In the genomic region with DNA sequence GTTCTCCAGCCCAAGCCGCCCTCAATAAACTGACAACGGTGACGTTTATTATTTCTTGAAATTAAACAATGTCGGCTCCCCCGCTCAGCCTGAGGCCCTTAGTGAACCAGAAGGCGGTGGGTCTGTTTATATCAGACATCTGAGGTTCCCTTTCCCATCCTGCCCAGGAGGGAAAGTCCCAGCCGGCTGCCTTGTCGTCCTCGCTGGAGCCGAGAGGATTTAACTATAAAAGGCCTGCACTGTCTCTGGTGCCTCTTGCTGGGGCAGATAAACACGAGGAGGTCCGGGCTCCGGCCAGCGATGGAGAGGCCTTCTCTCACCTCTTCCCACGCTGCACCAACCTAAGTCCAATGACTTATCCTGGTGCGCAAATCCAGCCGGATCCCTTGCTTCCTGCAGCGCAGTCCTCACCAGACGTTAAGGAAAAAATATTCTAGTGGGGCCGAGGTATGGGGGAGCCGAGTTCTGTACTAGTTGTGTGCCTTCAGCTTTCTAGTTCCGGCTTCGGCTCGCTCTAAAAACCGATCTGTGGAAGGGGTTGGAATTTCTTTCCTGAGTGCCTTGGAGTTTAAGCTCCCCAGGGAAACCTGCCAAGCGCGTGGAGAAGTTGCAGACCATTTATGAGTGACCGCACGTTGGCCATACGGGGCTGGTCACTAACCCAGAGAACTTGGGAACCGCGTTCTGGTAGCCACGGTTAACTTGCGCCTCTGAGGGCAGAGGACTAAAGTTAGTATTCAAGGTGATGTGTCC, we compare ENCODE assay signal across 10 mouse cellular contexts. TPM values are rescaled to one million over a fixed set of nuclear protein-coding genes. Genes with fewer than 3 reads are reported as not detected.
DNase-seq lines count a peak whose midpoint lies in the region; ATAC-seq and TF ChIP-seq lines count a peak whose summit lies in the region.
"Had no signal": no experiment of that assay in that cellular context is flagged by ENCODE, and none has a peak within 500 bp of the region (broad histone marks: within the 10 kb centered on the region; RNA-seq: fewer than 3 reads in every experiment).

No protein-coding gene starts in this region.

- peak; percentile 38 for DNase-seq in forebrain, embryonic 10.5 days (ENCODE audit: extremely low spot score, low spot score)
- peak; percentile 25 for DNase-seq in midbrain, embryonic 14.5 days
- no peak for DNase-seq in lung, postnatal 0 days (ENCODE audit: low spot score)
- DNase-seq in gastrocnemius, adult 8-10 months (ENCODE audit: low spot score in 2 of 2), result no peak
- DNase-seq: left cerebral cortex, postnatal 4 days had no signal

- H3K36me3 ChIP-seq in forebrain, embryonic 10.5 days (replicated peaks), result no peaks in the 10 kb centered on the region
- no peaks in the 10 kb centered on the region for H3K36me3 ChIP-seq in forebrain, embryonic 13.5 days (ENCODE audit: poor library complexity, severe bottlenecking)
- no peaks in the 10 kb centered on the region for H3K36me3 ChIP-seq in midbrain, embryonic 14.5 days (ENCODE audit: control insufficient read depth, insufficient read depth, low read length)
- no peaks in the 10 kb centered on the region for H3K36me3 ChIP-seq in midbrain, embryonic 16.5 days (ENCODE audit: control insufficient read depth, insufficient read depth, low read length)
- no peaks in the 10 kb centered on the region for H3K36me3 ChIP-seq in lung, postnatal 0 days (ENCODE audit: insufficient read depth, low read length)

- WGBS in forebrain, embryonic 10.5 days, result under 1% methylated on average over 34 of the region's 34 CpGs
- WGBS in forebrain, embryonic 13.5 days, result under 1% methylated on average over 34 of the region's 34 CpGs
- WGBS in midbrain, embryonic 14.5 days, result under 1% methylated on average over 34 of the region's 34 CpGs
- under 1% methylated on average over 34 of the region's 34 CpGs for WGBS in midbrain, embryonic 16.5 days
- under 1% methylated on average over 34 of the region's 34 CpGs for WGBS in lung, postnatal 0 days

- TF ChIP-seq CTCF in embryonic fibroblast, embryonic 13.5 days (IDR thresholded peaks at IDR 0.05; ENCODE audit: borderline replicate concordance, insufficient read depth, low read length), result no peak
- no peak for TF ChIP-seq CTCF in lung, postnatal 0 days (IDR thresholded peaks at IDR 0.05)

- no peaks in the 10 kb centered on the region for H3K9me3 ChIP-seq in forebrain, embryonic 10.5 days
- H3K9me3 ChIP-seq in forebrain, embryonic 13.5 days (replicated peaks), result no peaks in the 10 kb centered on the region
- H3K9me3 ChIP-seq in midbrain, embryonic 14.5 days (ENCODE audit: control insufficient read depth, low read length), result no peaks in the 10 kb centered on the region
- H3K9me3 ChIP-seq in midbrain, embryonic 16.5 days (replicated peaks; ENCODE audit: control insufficient read depth, low read length, poor library complexity, severe bottlenecking), result no peaks in the 10 kb centered on the region
- no peaks in the 10 kb centered on the region for H3K9me3 ChIP-seq in lung, postnatal 0 days (ENCODE audit: low read length)

- ATAC-seq in forebrain, embryonic 13.5 days, result no peak
- ATAC-seq in midbrain, embryonic 14.5 days (ENCODE audit: low FRiP score, low TSS enrichment), result no peak
- no peak for ATAC-seq in midbrain, embryonic 16.5 days
- no peak for ATAC-seq in lung, postnatal 0 days
- ATAC-seq in monocyte, adult 5-6 weeks (replicated peaks; ENCODE audit: insufficient number of reproducible peaks, low FRiP score, low TSS enrichment, poor library complexity, severe bottlenecking), result no peak

- peaks cover 100% of the 10 kb centered on the region for H3K27me3 ChIP-seq in forebrain, embryonic 10.5 days (ENCODE audit: poor library complexity, severe bottlenecking)
- peaks cover 99% of the 10 kb centered on the region for H3K27me3 ChIP-seq in forebrain, embryonic 13.5 days
- peaks cover 96% of the 10 kb centered on the region for H3K27me3 ChIP-seq in midbrain, embryonic 14.5 days (ENCODE audit: control insufficient read depth, insufficient read depth, low read length)
- H3K27me3 ChIP-seq in midbrain, embryonic 16.5 days (ENCODE audit: control insufficient read depth, insufficient read depth, low read depth, low read length), result peaks cover 69% of the 10 kb centered on the region
- H3K27me3 ChIP-seq in lung, postnatal 0 days (replicated peaks; ENCODE audit: insufficient read depth, low read length), result peaks cover 24% of the 10 kb centered on the region

- TF ChIP-seq POLR2A in embryonic fibroblast, embryonic 13.5 days (IDR thresholded peaks at IDR 0.05; ENCODE audit: low read depth, low read length), result no peak

- no peak overlapping the region for H3K27ac ChIP-seq in forebrain, embryonic 10.5 days
- H3K27ac ChIP-seq in forebrain, embryonic 13.5 days, result no peak overlapping the region
- H3K27ac ChIP-seq in midbrain, embryonic 14.5 days (replicated peaks; ENCODE audit: low read depth, low read length), result no peak overlapping the region
- H3K27ac ChIP-seq in midbrain, embryonic 16.5 days (ENCODE audit: low read length), result no peak overlapping the region
- H3K27ac ChIP-seq in embryonic fibroblast, embryonic 13.5 days (ENCODE audit: insufficient read depth, low read length), result peak overlapping the region; percentile 20
- peak overlapping the region; percentile 78 for H3K27ac ChIP-seq in lung, postnatal 0 days (ENCODE audit: low read length)

- no peak for TF ChIP-seq EP300 in lung, postnatal 0 days (IDR thresholded peaks at IDR 0.05)

- no peak overlapping the region for H3K4me2 ChIP-seq in forebrain, embryonic 13.5 days
- H3K4me2 ChIP-seq in midbrain, embryonic 14.5 days (ENCODE audit: low read length), result no peak overlapping the region
- H3K4me2 ChIP-seq in midbrain, embryonic 16.5 days (ENCODE audit: low read length), result no peak overlapping the region
- peak overlapping the region; percentile 67 for H3K4me2 ChIP-seq in lung, postnatal 0 days (replicated peaks; ENCODE audit: low read depth, low read length)

- H3K9ac ChIP-seq in forebrain, embryonic 13.5 days, result no peak overlapping the region
- H3K9ac ChIP-seq in midbrain, embryonic 14.5 days (replicated peaks; ENCODE audit: low read length), result no peak overlapping the region
- no peak overlapping the region for H3K9ac ChIP-seq in midbrain, embryonic 16.5 days (ENCODE audit: low read depth, low read length)
- peak overlapping the region; percentile 80 for H3K9ac ChIP-seq in lung, postnatal 0 days (replicated peaks; ENCODE audit: low read depth)

- H3K4me3 ChIP-seq in forebrain, embryonic 10.5 days, result no peak overlapping the region
- H3K4me3 ChIP-seq in forebrain, embryonic 13.5 days, result no peak overlapping the region
- H3K4me3 ChIP-seq in midbrain, embryonic 14.5 days (replicated peaks; ENCODE audit: low read depth, low read length), result no peak overlapping the region
- no peak overlapping the region for H3K4me3 ChIP-seq in midbrain, embryonic 16.5 days (ENCODE audit: low read depth, low read length)
- peak overlapping the region; percentile 7; the same call in 1 of the 2 replicates for H3K4me3 ChIP-seq in embryonic fibroblast, embryonic 13.5 days (ENCODE audit: insufficient read depth, low read length)
- H3K4me3 ChIP-seq in lung, postnatal 0 days (ENCODE audit: low read depth, low read length), result peak overlapping the region; percentile 58

- peaks cover 18% of the 10 kb centered on the region for H3K4me1 ChIP-seq in forebrain, embryonic 10.5 days
- 0 out of 2 replicates have a peak, but pooled peaks cover 2% of the 10 kb centered on the region for H3K4me1 ChIP-seq in forebrain, embryonic 13.5 days
- no peaks in the 10 kb centered on the region for H3K4me1 ChIP-seq in midbrain, embryonic 14.5 days (ENCODE audit: control insufficient read depth, insufficient read depth, low read length)
- no peaks in the 10 kb centered on the region; the same call in 1 of the 2 replicates for H3K4me1 ChIP-seq in midbrain, embryonic 16.5 days (ENCODE audit: control insufficient read depth, insufficient read depth, low read length)
- H3K4me1 ChIP-seq in embryonic fibroblast, embryonic 13.5 days (ENCODE audit: control insufficient read depth, insufficient read depth, low read length), result no peaks in the 10 kb centered on the region
- no peaks in the 10 kb centered on the region for H3K4me1 ChIP-seq in lung, postnatal 0 days (ENCODE audit: insufficient read depth, low read depth, low read length)

RNA-seq across cellular contexts. Expression of a gene that starts 7.3 kb away (rescaled TPM):
- 0.04 and 0.41 TPM in 2 replicates for polyA plus RNA-seq in forebrain, embryonic 10.5 days (2016; fragmentation: Nextera tagmentation; extraction: Ambion mirVana)
- 0.05 and 0.08 TPM in 2 replicates for polyA plus RNA-seq in forebrain, embryonic 13.5 days (2015; fragmentation: Nextera tagmentation; extraction: Ambion mirVana)
- polyA plus RNA-seq in midbrain, embryonic 14.5 days (2014; fragmentation: Nextera tagmentation; extraction: Ambion mirVana), result 0.11 TPM in 1 of 2 replicates, not detected in the other
- polyA plus RNA-seq in midbrain, embryonic 16.5 days (2015; fragmentation: Nextera tagmentation; extraction: Ambion mirVana), result 0.05 TPM in 1 of 2 replicates, not detected in the other
- polyA plus RNA-seq in embryonic fibroblast, embryonic 13.5 days (2011; ENCODE audit: insufficient read length, low read depth, missing spikeins), result 5.5 and 9.3 TPM in 2 replicates
- 25.3 and 26.7 TPM in 2 replicates for polyA plus RNA-seq in lung, postnatal 0 days (2015; fragmentation: Nextera tagmentation; extraction: Ambion mirVana)
- under 1 TPM in 1 of 4 experiments, not detected in 3; 0.05 TPM for total RNA-seq in gastrocnemius, adult 8-10 months (2022)
- total RNA-seq in monocyte, adult 5-6 weeks (2017), result not detected in 3 replicates
- total RNA-seq: left cerebral cortex, postnatal 4 days had no signal
- polyA plus RNA-seq: large intestine, adult 2 months had no signal

Comparison
In these comparisons a context has a peak if more than half of its experiments do, and no peak if none do; other contexts are left out.
1. DNase-seq: peak in forebrain, embryonic 10.5 days (single experiment) and midbrain, embryonic 14.5 days (single experiment); none in lung, postnatal 0 days (single experiment) and gastrocnemius, adult 8-10 months (0 of 2).
2. H3K27ac ChIP-seq: peak in embryonic fibroblast, embryonic 13.5 days (single experiment) and lung, postnatal 0 days (single experiment); none in forebrain, embryonic 10.5 days (single experiment), forebrain, embryonic 13.5 days (single experiment), midbrain, embryonic 14.5 days (single experiment) and midbrain, embryonic 16.5 days (single experiment).
3. H3K4me3 ChIP-seq: peak in embryonic fibroblast, embryonic 13.5 days (single experiment) and lung, postnatal 0 days (single experiment); none in forebrain, embryonic 10.5 days (single experiment), forebrain, embryonic 13.5 days (single experiment), midbrain, embryonic 14.5 days (single experiment) and midbrain, embryonic 16.5 days (single experiment).